Mouse (Mus musculus) large intestine, adult 2 months (tissue): Measurements from ENCODE around the gene Fam102a. TPM values are rescaled to one million over a fixed set of nuclear protein-coding genes. Genes with fewer than 3 reads are reported as not detected.

Experiments
- DNase-seq: peaks from one replicate; pipeline ENCODE4 v3.0.0-alpha.2; 2012; ENCODE audit warnings: low read depth, low spot score
- WGBS: fragments of 180-500 bp; shearing (Covaris S2); methylation state at CpG from one replicate; pipeline ENCODE4 v1.1.7; 2018; 5-methylcytosine and 5-hydroxymethylcytosine counted together
- polyA plus RNA-seq: library from polyadenylated mRNA; depleted of rRNA; stranded (reverse); fragments of >200 nt; gene quantifications from 2 replicates; pipeline ENCODE4 v1.2.3, GENCODE M21; 2012

Gene Fam102a
- polyA plus RNA-seq, 1 experiment: 37.4 TPM

- WGBS: 73% methylated on average over 6 of the region's 6 CpGs
- no peak for DNase-seq
Measured at GRCm38 (mm10) chr2:32574497-32574896, 39.4 kb downstream of the Fam102a start, which contains the start of gene Pip5kl1. Gene Pip5kl1, plus strand, starts transcription at chr2:32574797.

GRCm38 (mm10) chr2:32574901-32575585 lies 39.9 kb downstream of the Fam102a start:
- DNase-seq: no peak
- WGBS: 5% methylated on average over 26 of the region's 26 CpGs

GRCm38 (mm10) chr2:32575586-32576160 lies 40.5 kb downstream of the Fam102a start, which contains the start of gene 9430097D07Rik:
Gene 9430097D07Rik, minus strand, starts transcription at chr2:32575684.
- 21% methylated on average over 28 of the region's 28 CpGs for WGBS
- DNase-seq: no peak

- 89% methylated on average over 9 of the region's 9 CpGs for WGBS
- no peak for DNase-seq
Measured at GRCm38 (mm10) chr2:32576532-32576931, 41.4 kb downstream of the Fam102a start.

GRCm38 (mm10) chr2:32578146-32579046 lies 43.3 kb downstream of the Fam102a start:
- WGBS: 31% methylated on average over 25 of the region's 30 CpGs

GRCm38 (mm10) chr2:32581450-32582095 lies 46.4 kb downstream of the Fam102a start:
- DNase-seq: no peak
- WGBS: 63% methylated on average over 19 of the region's 19 CpGs

More at GRCm38 (mm10) chr2:32578146-32579046, 43.3 kb downstream of the Fam102a start:
- DNase-seq: no peak

- WGBS: 15% methylated on average over 37 of the region's 37 CpGs
- no peak for DNase-seq
Measured at GRCm38 (mm10) chr2:32582830-32583799, 48.0 kb downstream of the Fam102a start.

GRCm38 (mm10) chr2:32585149-32585714 lies 50.1 kb downstream of the Fam102a start:
- WGBS: 90% methylated on average over 7 of the region's 7 CpGs
- no peak for DNase-seq

- no peak for DNase-seq
- WGBS: 1% methylated on average over 38 of the region's 38 CpGs
Measured at GRCm38 (mm10) chr2:32586871-32587351, 51.8 kb downstream of the Fam102a start, which contains the start of gene St6galnac4. Gene St6galnac4, plus strand, starts transcription at chr2:32587095.

- DNase-seq: no peak
- 29% methylated on average over 9 of the region's 9 CpGs for WGBS
Measured at GRCm38 (mm10) chr2:32587731-32588321, 52.7 kb downstream of the Fam102a start.

- 46% methylated on average over 11 of the region's 11 CpGs for WGBS
- DNase-seq: no peak
Measured at GRCm38 (mm10) chr2:32589213-32589795, 54.2 kb downstream of the Fam102a start.

- DNase-seq: no peak
- whole genome bisulfite sequencing: 72% methylated on average over 10 of the region's 10 CpGs
Measured at GRCm38 (mm10) chr2:32590224-32590623, 55.1 kb downstream of the Fam102a start.

- DNase-seq: no peak
- 42% methylated on average over 6 of the region's 6 CpGs for WGBS
Measured at GRCm38 (mm10) chr2:32591249-32591648, 56.1 kb downstream of the Fam102a start.

GRCm38 (mm10) chr2:32596725-32597124 lies 61.6 kb downstream of the Fam102a start:
- WGBS: 67% methylated on average over 13 of the region's 13 CpGs
- DNase-seq: no peak

- no peak for DNase-seq
- 36% methylated on average over 5 of the region's 5 CpGs for WGBS
Measured at GRCm38 (mm10) chr2:32597248-32597647, 62.1 kb downstream of the Fam102a start.

GRCm38 (mm10) chr2:32597699-32598098 lies 62.6 kb downstream of the Fam102a start:
- WGBS: 50% methylated on average over 5 of the region's 5 CpGs
- no peak for DNase-seq

- WGBS: 54% methylated on average over 8 of the region's 8 CpGs
- DNase-seq: no peak
Measured at GRCm38 (mm10) chr2:32598506-32598905, 63.4 kb downstream of the Fam102a start.
